Mouse (Mus musculus): ENCODE measurements around the gene Nbea. TPM values are rescaled to one million over a fixed set of nuclear protein-coding genes. Genes with fewer than 3 reads are reported as not detected.
"Not testable (repeated sequence)": the region's sequence is repeated elsewhere in the genome, so short reads cannot be mapped to it uniquely, and the experiment has no call there.

Gene Nbea
- polyA plus RNA-seq, 1 experiment, result 3.4 TPM

- H3K27ac ChIP-seq (replicated peaks; ENCODE audit: low read depth, low read length), result no peak overlapping the region
- no peak overlapping the region for H3K4me3 ChIP-seq (ENCODE audit: insufficient read depth, low read depth, low read length)
- no peaks in the 10 kb centered on the region for H3K4me1 ChIP-seq (ENCODE audit: control insufficient read depth, insufficient read depth, insufficient read length, low read length)
Measured at GRCm38 (mm10) chr3:55627054-55627453, 556.4 kb downstream of the Nbea start.

- not testable (repeated sequence) for H3K4me3 ChIP-seq (ENCODE audit: insufficient read depth, low read depth, low read length); H3K27ac ChIP-seq (replicated peaks; ENCODE audit: low read depth, low read length); H3K4me1 ChIP-seq (ENCODE audit: control insufficient read depth, insufficient read depth, insufficient read length, low read length)
Measured at GRCm38 (mm10) chr3:55621958-55622357, 561.5 kb downstream of the Nbea start.

GRCm38 (mm10) chr3:55618396-55618795 lies 565.1 kb downstream of the Nbea start:
- H3K4me1 ChIP-seq (ENCODE audit: control insufficient read depth, insufficient read depth, insufficient read length, low read length), result no peaks in the 10 kb centered on the region
- no peak overlapping the region for H3K27ac ChIP-seq (replicated peaks; ENCODE audit: low read depth, low read length)

GRCm38 (mm10) chr3:55612459-55613115 lies 570.9 kb downstream of the Nbea start:
- no peaks in the 10 kb centered on the region for H3K4me1 ChIP-seq (ENCODE audit: control insufficient read depth, insufficient read depth, insufficient read length, low read length)
- H3K4me3 ChIP-seq (ENCODE audit: insufficient read depth, low read depth, low read length), result no peak overlapping the region
- no peak overlapping the region for H3K27ac ChIP-seq (replicated peaks; ENCODE audit: low read depth, low read length)

More at GRCm38 (mm10) chr3:55618396-55618795, 565.1 kb downstream of the Nbea start:
- H3K4me3 ChIP-seq (ENCODE audit: insufficient read depth, low read depth, low read length), result no peak overlapping the region

- Histone ChIP-seq H3K4me1 (ENCODE audit: control insufficient read depth, insufficient read depth, insufficient read length, low read length) (no peaks in the 10 kb centered on the region), H3K27ac (replicated peaks; ENCODE audit: low read depth, low read length) (no peak overlapping the region), H3K4me3 (ENCODE audit: insufficient read depth, low read depth, low read length) (no peak overlapping the region)
Measured at GRCm38 (mm10) chr3:55612023-55612422, 571.5 kb downstream of the Nbea start.

GRCm38 (mm10) chr3:55610191-55610590 lies 573.3 kb downstream of the Nbea start:
- no peaks in the 10 kb centered on the region for H3K4me1 ChIP-seq (ENCODE audit: control insufficient read depth, insufficient read depth, insufficient read length, low read length)
- no peak overlapping the region for H3K4me3 ChIP-seq (ENCODE audit: insufficient read depth, low read depth, low read length)
- H3K27ac ChIP-seq (replicated peaks; ENCODE audit: low read depth, low read length), result no peak overlapping the region

GRCm38 (mm10) chr3:55600286-55600685 lies 583.2 kb downstream of the Nbea start:
- H3K27ac ChIP-seq (replicated peaks; ENCODE audit: low read depth, low read length), result no peak overlapping the region
- H3K4me3 ChIP-seq (ENCODE audit: insufficient read depth, low read depth, low read length), result no peak overlapping the region
- H3K4me1 ChIP-seq (ENCODE audit: control insufficient read depth, insufficient read depth, insufficient read length, low read length), result 0 out of 2 replicates have a peak, but pooled peaks cover 2% of the 10 kb centered on the region

- no peak overlapping the region for H3K27ac ChIP-seq (replicated peaks; ENCODE audit: low read depth, low read length)
- H3K4me3 ChIP-seq (ENCODE audit: insufficient read depth, low read depth, low read length), result no peak overlapping the region
- 0 out of 2 replicates have a peak, but pooled peaks cover 2% of the 10 kb centered on the region for H3K4me1 ChIP-seq (ENCODE audit: control insufficient read depth, insufficient read depth, insufficient read length, low read length)
Measured at GRCm38 (mm10) chr3:55599366-55600085, 584.0 kb downstream of the Nbea start.

GRCm38 (mm10) chr3:55598681-55599080 lies 584.8 kb downstream of the Nbea start:
- Histone ChIP-seq H3K4me3 (ENCODE audit: insufficient read depth, low read depth, low read length) (no peak overlapping the region), H3K27ac (replicated peaks; ENCODE audit: low read depth, low read length) (no peak overlapping the region)

GRCm38 (mm10) chr3:55593312-55593711 lies 590.2 kb downstream of the Nbea start:
- H3K4me1 ChIP-seq (ENCODE audit: control insufficient read depth, insufficient read depth, insufficient read length, low read length), result no peaks in the 10 kb centered on the region
- no peak overlapping the region for H3K4me3 ChIP-seq (ENCODE audit: insufficient read depth, low read depth, low read length)
- H3K27ac ChIP-seq (replicated peaks; ENCODE audit: low read depth, low read length), result no peak overlapping the region

More at GRCm38 (mm10) chr3:55598681-55599080, 584.8 kb downstream of the Nbea start:
- 0 out of 2 replicates have a peak, but pooled peaks cover 2% of the 10 kb centered on the region for H3K4me1 ChIP-seq (ENCODE audit: control insufficient read depth, insufficient read depth, insufficient read length, low read length)

GRCm38 (mm10) chr3:55590727-55591126 lies 592.8 kb downstream of the Nbea start:
- Histone ChIP-seq H3K4me3 (ENCODE audit: insufficient read depth, low read depth, low read length) (no peak overlapping the region), H3K4me1 (ENCODE audit: control insufficient read depth, insufficient read depth, insufficient read length, low read length) (peaks cover 2% of the 10 kb centered on the region; the same call in 1 of the 2 replicates), H3K27ac (replicated peaks; ENCODE audit: low read depth, low read length) (no peak overlapping the region)

- Histone ChIP-seq H3K27ac (replicated peaks; ENCODE audit: low read depth, low read length) (no peak overlapping the region), H3K4me3 (ENCODE audit: insufficient read depth, low read depth, low read length) (no peak overlapping the region), H3K4me1 (ENCODE audit: control insufficient read depth, insufficient read depth, insufficient read length, low read length) (peaks cover 2% of the 10 kb centered on the region; the same call in 1 of the 2 replicates)
Measured at GRCm38 (mm10) chr3:55590291-55590690, 593.2 kb downstream of the Nbea start.

- Histone ChIP-seq H3K27ac (replicated peaks; ENCODE audit: low read depth, low read length) (no peak overlapping the region), H3K4me3 (ENCODE audit: insufficient read depth, low read depth, low read length) (no peak overlapping the region), H3K4me1 (ENCODE audit: control insufficient read depth, insufficient read depth, insufficient read length, low read length) (peaks cover 2% of the 10 kb centered on the region; the same call in 1 of the 2 replicates)
Measured at GRCm38 (mm10) chr3:55589402-55589944, 594.0 kb downstream of the Nbea start.

GRCm38 (mm10) chr3:55587972-55588946 lies 595.2 kb downstream of the Nbea start:
- Histone ChIP-seq H3K27ac (replicated peaks; ENCODE audit: low read depth, low read length) (no peak overlapping the region), H3K4me1 (ENCODE audit: control insufficient read depth, insufficient read depth, insufficient read length, low read length) (peaks cover 2% of the 10 kb centered on the region; the same call in 1 of the 2 replicates), H3K4me3 (ENCODE audit: insufficient read depth, low read depth, low read length) (no peak overlapping the region)
